Mouse (Mus musculus) gastrocnemius, adult 18-20 months (tissue): ENCODE results near the gene Cacnb1. TPM values are rescaled to one million over a fixed set of nuclear protein-coding genes. Genes with fewer than 3 reads are reported as not detected.

Experiments
- DNase-seq: peaks from one replicate; pipeline ENCODE4 v3.0.0; 2021; ENCODE audit warnings: low spot score
- microRNA-seq: library from miRNA; unstranded; fragments of <30 nt; microRNA quantifications from one replicate; pipeline ENCODE4 v1.2.0, GENCODE M21; 2021
- total RNA-seq, 2 experiments: library from RNA; stranded (reverse); gene quantifications; 2 replicates each; pipeline ENCODE4 v1.2.3; 2021

Gene Cacnb1
- total RNA-seq, 2 experiments from 2014 or later, result 167 to 198 TPM

- DNase-seq, result no peak
Observed at GRCm38 (mm10) chr11:97956905-97957560, 65.8 kb downstream of the Cacnb1 start.

GRCm38 (mm10) chr11:97955915-97956314 is 66.9 kb downstream of the Cacnb1 start:
- no peak for DNase-seq

GRCm38 (mm10) chr11:97955146-97955902 is 67.5 kb downstream of the Cacnb1 start:
- DNase-seq, result no peak

DNA sequence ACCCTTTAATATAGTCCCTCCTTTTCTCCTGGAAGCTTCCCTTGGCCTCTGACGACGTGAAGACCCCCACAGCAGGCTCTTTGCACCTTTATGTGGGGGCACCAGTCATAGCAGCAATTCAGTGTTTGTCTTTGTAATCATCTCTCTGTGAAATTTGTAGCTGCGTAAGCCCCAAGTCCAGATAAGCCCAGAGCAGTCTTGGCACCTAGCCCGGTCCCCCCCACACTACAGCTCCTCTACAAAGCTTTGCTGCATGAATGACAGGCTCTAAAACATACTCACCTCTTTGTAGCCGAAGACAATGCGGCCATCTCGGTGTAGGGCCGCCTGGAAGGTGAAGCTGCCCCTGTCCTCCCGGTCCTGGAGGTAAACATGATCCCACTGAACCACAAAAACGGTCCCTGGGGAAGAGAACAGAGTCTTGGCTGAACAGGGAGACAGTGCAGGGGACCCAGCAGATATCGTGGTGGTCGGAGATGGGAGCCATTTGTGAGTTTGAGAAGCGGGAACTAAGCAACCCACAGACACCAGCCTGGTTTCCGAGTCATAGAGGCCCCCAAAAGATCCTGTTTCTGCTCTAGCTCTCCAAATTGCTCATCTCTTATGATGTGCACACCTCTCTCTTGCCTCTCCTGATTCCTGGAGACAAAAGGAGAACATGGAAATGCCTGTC is 68.2 kb downstream of the Cacnb1 start:
- no peak for DNase-seq

GRCm38 (mm10) chr11:97953939-97954275 is 68.9 kb downstream of the Cacnb1 start:
- DNase-seq, result no peak

DNA sequence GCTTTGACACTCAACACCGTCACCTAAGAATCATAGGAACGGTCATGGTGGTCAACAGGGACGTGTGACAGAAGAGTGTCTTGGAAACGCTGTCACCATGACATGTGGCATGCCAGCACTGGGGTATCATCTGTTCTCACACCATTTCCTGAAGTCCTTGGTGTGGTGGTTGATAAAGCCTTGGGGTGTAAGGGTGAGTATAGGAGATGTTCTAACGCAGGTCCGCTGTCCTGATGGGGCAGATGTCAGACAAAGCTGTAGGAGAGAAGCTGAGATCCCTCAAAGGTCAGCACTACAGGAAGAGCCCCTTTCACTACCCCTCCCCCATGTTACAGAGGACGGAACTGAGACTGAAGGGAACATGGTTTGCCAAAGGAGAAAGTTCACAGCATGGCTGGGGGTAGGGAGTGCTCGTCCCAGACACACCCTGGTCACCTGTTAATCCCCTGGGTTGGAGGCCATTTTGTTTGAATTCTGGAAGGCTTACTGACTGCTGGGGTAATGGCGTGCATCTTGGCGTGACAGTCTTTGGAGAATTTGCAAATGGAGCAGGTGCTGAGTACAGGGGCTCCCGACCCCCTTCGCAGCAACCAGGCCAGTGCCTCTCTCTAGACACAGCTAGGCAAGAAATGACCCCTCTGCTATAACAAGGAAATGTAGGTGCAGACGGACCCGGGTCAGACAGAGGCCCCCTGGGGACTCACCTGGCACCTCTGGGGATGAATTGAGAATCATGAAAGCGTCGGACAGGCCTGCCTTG is 69.5 kb downstream of the Cacnb1 start:
- DNase-seq, result no peak

GRCm38 (mm10) chr11:97952367-97953006 is 70.3 kb downstream of the Cacnb1 start:
- no peak for DNase-seq

Small RNA genes within 50 kb of the gene (microRNA-seq; reads per million reads assigned to microRNA genes)
- gene Gm27597, result not detected

Other genes starting within 250 kb of the Cacnb1 start
- gene 1700001P01Rik, start 247.1 kb downstream of the Cacnb1 start, total RNA-seq, result not detected
- 100 to 1,000 TPM; 426 to 450 TPM for gene Rpl23, start 240.6 kb downstream of the Cacnb1 start, total RNA-seq
- gene Lasp1, start 224.0 kb downstream of the Cacnb1 start, total RNA-seq, result 10 to 100 TPM; 10.0 to 19.2 TPM
- gene B230217C12Rik, start 182.3 kb downstream of the Cacnb1 start, total RNA-seq, result under 1 TPM; 0.19 to 0.34 TPM
- gene Fbxo47, start 138.9 kb downstream of the Cacnb1 start, total RNA-seq, result under 1 TPM; 0.16 to 0.38 TPM
- 1 to 10 TPM; 2.1 to 2.6 TPM for gene Plxdc1, start 36.6 kb downstream of the Cacnb1 start, total RNA-seq
- under 1 TPM in 1 of 2 experiments, not detected in 1; 0.26 TPM for gene Arl5c, start 26.9 kb downstream of the Cacnb1 start, total RNA-seq
- gene Rpl19, start 3.7 kb upstream of the Cacnb1 start, total RNA-seq, result 100 to 1,000 TPM; 457 to 462 TPM
- gene Stac2, start 30.4 kb upstream of the Cacnb1 start, total RNA-seq, result under 1 TPM; 0.14 to 0.16 TPM
- 1 to 10 TPM; 8.9 to 9.3 TPM for gene Fbxl20, start 127.4 kb upstream of the Cacnb1 start, total RNA-seq
- gene Med1, start 170.3 kb upstream of the Cacnb1 start, total RNA-seq, result 10 to 100 TPM; 24.5 to 25.3 TPM
- gene Cdk12, start 180.0 kb upstream of the Cacnb1 start, total RNA-seq, result 10 to 100 TPM; 11.9 to 13.5 TPM